Mouse (Mus musculus): ENCODE results near the gene Cbfa2t3. TPM values are rescaled to one million over a fixed set of nuclear protein-coding genes. Genes with fewer than 3 reads are reported as not detected.

Gene Cbfa2t3
- total and polyA plus RNA-seq, 2 experiments from 2014 or later: 10.0 to 12.6 TPM

GRCm38 (mm10) chr8:122711891-122712365, 13.0 kb upstream of the Cbfa2t3 start:
- no peaks in the 10 kb centered on the region for H3K27me3 ChIP-seq (ENCODE audit: insufficient read depth, low read length)
- no peak overlapping the region for H3K9ac ChIP-seq (replicated peaks; ENCODE audit: low read length)
- no peak overlapping the region for H3K4me2 ChIP-seq (ENCODE audit: low read depth, low read length)
- no peak overlapping the region for H3K27ac ChIP-seq
- no peak overlapping the region for H3K4me3 ChIP-seq (ENCODE audit: low read length)
- ATAC-seq: no peak
- H3K4me1 ChIP-seq (ENCODE audit: insufficient read depth, low read length): no peaks in the 10 kb centered on the region
- 71% methylated on average over 11 of the region's 11 CpGs for WGBS
- H3K36me3 ChIP-seq (ENCODE audit: insufficient read depth, low read length): no peaks in the 10 kb centered on the region
- no peak for TF ChIP-seq CTCF (IDR thresholded peaks at IDR 0.05; ENCODE audit: low read depth)
- no peak for DNase-seq (ENCODE audit: low spot score)
- no peaks in the 10 kb centered on the region for H3K9me3 ChIP-seq (ENCODE audit: low read length)

- no peak overlapping the region for H3K4me2 ChIP-seq (ENCODE audit: low read depth, low read length)
- no peaks in the 10 kb centered on the region for H3K36me3 ChIP-seq (ENCODE audit: insufficient read depth, low read length)
- no peak for DNase-seq (ENCODE audit: low spot score)
- 82% methylated on average over 3 of the region's 3 CpGs for WGBS
- no peak for ATAC-seq
- H3K9me3 ChIP-seq (ENCODE audit: low read length): no peaks in the 10 kb centered on the region
- H3K4me3 ChIP-seq (ENCODE audit: low read length): no peak overlapping the region
- no peak for TF ChIP-seq CTCF (IDR thresholded peaks at IDR 0.05; ENCODE audit: low read depth)
- no peaks in the 10 kb centered on the region for H3K4me1 ChIP-seq (ENCODE audit: insufficient read depth, low read length)
- no peak overlapping the region for H3K27ac ChIP-seq
- no peak overlapping the region for H3K9ac ChIP-seq (replicated peaks; ENCODE audit: low read length)
- no peaks in the 10 kb centered on the region for H3K27me3 ChIP-seq (ENCODE audit: insufficient read depth, low read length)
Observed at GRCm38 (mm10) chr8:122711480-122711879, 12.6 kb upstream of the Cbfa2t3 start.

GRCm38 (mm10) chr8:122709340-122710111, 10.6 kb upstream of the Cbfa2t3 start:
- H3K9ac ChIP-seq (replicated peaks; ENCODE audit: low read length): no peak overlapping the region
- DNase-seq (ENCODE audit: low spot score) (peak; percentile 45), ATAC-seq (peak; percentile 60)
- H3K36me3 ChIP-seq (ENCODE audit: insufficient read depth, low read length): no peaks in the 10 kb centered on the region
- H3K4me3 ChIP-seq (ENCODE audit: low read length): no peak overlapping the region
- no peaks in the 10 kb centered on the region for H3K27me3 ChIP-seq (ENCODE audit: insufficient read depth, low read length)
- TF ChIP-seq CTCF (IDR thresholded peaks at IDR 0.05; ENCODE audit: low read depth): peak; percentile 48
- WGBS: 34% methylated on average over 26 of the region's 26 CpGs
- H3K4me2 ChIP-seq (ENCODE audit: low read depth, low read length): no peak overlapping the region
- no peaks in the 10 kb centered on the region for H3K4me1 ChIP-seq (ENCODE audit: insufficient read depth, low read length)
- no peak overlapping the region for H3K27ac ChIP-seq
- H3K9me3 ChIP-seq (ENCODE audit: low read length): no peaks in the 10 kb centered on the region

- DNase-seq (ENCODE audit: low spot score): no peak
- H3K36me3 ChIP-seq (ENCODE audit: insufficient read depth, low read length): no peaks in the 10 kb centered on the region
- H3K9ac ChIP-seq (replicated peaks; ENCODE audit: low read length): no peak overlapping the region
- H3K27me3 ChIP-seq (ENCODE audit: insufficient read depth, low read length): no peaks in the 10 kb centered on the region
- no peaks in the 10 kb centered on the region for H3K9me3 ChIP-seq (ENCODE audit: low read length)
- no peak for TF ChIP-seq CTCF (IDR thresholded peaks at IDR 0.05; ENCODE audit: low read depth)
- no peaks in the 10 kb centered on the region for H3K4me1 ChIP-seq (ENCODE audit: insufficient read depth, low read length)
- no peak overlapping the region for H3K27ac ChIP-seq
- no peak overlapping the region for H3K4me3 ChIP-seq (ENCODE audit: low read length)
- WGBS: 68% methylated on average over 4 of the region's 4 CpGs
- no peak overlapping the region for H3K4me2 ChIP-seq (ENCODE audit: low read depth, low read length)
- ATAC-seq: no peak
Observed at GRCm38 (mm10) chr8:122707184-122707583, 8.3 kb upstream of the Cbfa2t3 start.

GRCm38 (mm10) chr8:122705901-122706561, 7.1 kb upstream of the Cbfa2t3 start:
- Histone ChIP-seq H3K36me3 (ENCODE audit: insufficient read depth, low read length) (no peaks in the 10 kb centered on the region), H3K27me3 (ENCODE audit: insufficient read depth, low read length) (no peaks in the 10 kb centered on the region), H3K27ac (no peak overlapping the region), H3K4me3 (ENCODE audit: low read length) (no peak overlapping the region), H3K4me2 (ENCODE audit: low read depth, low read length) (no peak overlapping the region), H3K4me1 (ENCODE audit: insufficient read depth, low read length) (no peaks in the 10 kb centered on the region), H3K9me3 (ENCODE audit: low read length) (no peaks in the 10 kb centered on the region), H3K9ac (replicated peaks; ENCODE audit: low read length) (no peak overlapping the region)
- 14% methylated on average over 12 of the region's 12 CpGs for WGBS
- DNase-seq (ENCODE audit: low spot score) (peak; percentile 24), ATAC-seq (peak; percentile 24)
- TF ChIP-seq CTCF (IDR thresholded peaks at IDR 0.05; ENCODE audit: low read depth): no peak

- H3K4me1 ChIP-seq (ENCODE audit: insufficient read depth, low read length): no peaks in the 10 kb centered on the region
- ATAC-seq (no peak), DNase-seq (ENCODE audit: low spot score) (no peak)
- no peaks in the 10 kb centered on the region for H3K9me3 ChIP-seq (ENCODE audit: low read length)
- H3K27ac ChIP-seq: no peak overlapping the region
- no peak overlapping the region for H3K4me2 ChIP-seq (ENCODE audit: low read depth, low read length)
- H3K9ac ChIP-seq (replicated peaks; ENCODE audit: low read length): no peak overlapping the region
- H3K27me3 ChIP-seq (ENCODE audit: insufficient read depth, low read length): no peaks in the 10 kb centered on the region
- TF ChIP-seq CTCF (IDR thresholded peaks at IDR 0.05; ENCODE audit: low read depth): no peak
- 90% methylated on average over 3 of the region's 3 CpGs for WGBS
- no peaks in the 10 kb centered on the region for H3K36me3 ChIP-seq (ENCODE audit: insufficient read depth, low read length)
- no peak overlapping the region for H3K4me3 ChIP-seq (ENCODE audit: low read length)
Observed at GRCm38 (mm10) chr8:122704612-122705011, 5.7 kb upstream of the Cbfa2t3 start.

- no peak for DNase-seq (ENCODE audit: low spot score)
- no peaks in the 10 kb centered on the region for H3K9me3 ChIP-seq (ENCODE audit: low read length)
- H3K36me3 ChIP-seq (ENCODE audit: insufficient read depth, low read length): no peaks in the 10 kb centered on the region
- no peaks in the 10 kb centered on the region for H3K27me3 ChIP-seq (ENCODE audit: insufficient read depth, low read length)
- no peak overlapping the region for H3K9ac ChIP-seq (replicated peaks; ENCODE audit: low read length)
- no peaks in the 10 kb centered on the region for H3K4me1 ChIP-seq (ENCODE audit: insufficient read depth, low read length)
- H3K4me3 ChIP-seq (ENCODE audit: low read length): no peak overlapping the region
- no peak for TF ChIP-seq CTCF (IDR thresholded peaks at IDR 0.05; ENCODE audit: low read depth)
- WGBS: 86% methylated on average over 6 of the region's 6 CpGs
- H3K27ac ChIP-seq: no peak overlapping the region
- H3K4me2 ChIP-seq (ENCODE audit: low read depth, low read length): no peak overlapping the region
- ATAC-seq: no peak
Observed at GRCm38 (mm10) chr8:122702957-122703356, 4.0 kb upstream of the Cbfa2t3 start.

Data from hindbrain, postnatal 0 days (tissue).